Mouse (Mus musculus) right cerebral cortex, postnatal 36 days (tissue): ENCODE measurements around the gene Gmcl1.

Experiments
- DNase-seq, 2 experiments: peaks; one replicate each; pipeline ENCODE4 v3.0.0; 2022; ENCODE audit warnings: low spot score in 2 of 2, mixed read lengths in 1 of 2

Gene Gmcl1

DNA sequence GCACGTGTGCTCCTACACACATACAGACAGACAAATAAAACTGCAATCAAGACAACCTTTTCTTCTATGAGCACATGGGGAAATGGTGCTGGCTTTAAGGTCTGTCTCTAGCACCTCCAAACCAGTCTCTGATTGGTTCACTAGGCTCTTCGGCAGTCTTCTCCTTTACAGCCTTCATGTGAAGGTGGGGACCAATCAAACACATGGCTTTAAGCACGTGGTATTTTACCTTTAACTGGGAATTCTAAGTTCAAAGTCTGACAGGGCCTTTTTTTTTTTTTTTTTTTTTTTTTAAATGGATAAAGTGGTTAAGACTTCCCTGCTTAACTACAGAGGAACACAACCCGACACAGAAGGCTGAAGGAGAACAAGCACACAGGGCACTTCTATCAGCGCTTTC is 68.1 kb downstream of the Gmcl1 start:
- DNase-seq = no peak

DNA sequence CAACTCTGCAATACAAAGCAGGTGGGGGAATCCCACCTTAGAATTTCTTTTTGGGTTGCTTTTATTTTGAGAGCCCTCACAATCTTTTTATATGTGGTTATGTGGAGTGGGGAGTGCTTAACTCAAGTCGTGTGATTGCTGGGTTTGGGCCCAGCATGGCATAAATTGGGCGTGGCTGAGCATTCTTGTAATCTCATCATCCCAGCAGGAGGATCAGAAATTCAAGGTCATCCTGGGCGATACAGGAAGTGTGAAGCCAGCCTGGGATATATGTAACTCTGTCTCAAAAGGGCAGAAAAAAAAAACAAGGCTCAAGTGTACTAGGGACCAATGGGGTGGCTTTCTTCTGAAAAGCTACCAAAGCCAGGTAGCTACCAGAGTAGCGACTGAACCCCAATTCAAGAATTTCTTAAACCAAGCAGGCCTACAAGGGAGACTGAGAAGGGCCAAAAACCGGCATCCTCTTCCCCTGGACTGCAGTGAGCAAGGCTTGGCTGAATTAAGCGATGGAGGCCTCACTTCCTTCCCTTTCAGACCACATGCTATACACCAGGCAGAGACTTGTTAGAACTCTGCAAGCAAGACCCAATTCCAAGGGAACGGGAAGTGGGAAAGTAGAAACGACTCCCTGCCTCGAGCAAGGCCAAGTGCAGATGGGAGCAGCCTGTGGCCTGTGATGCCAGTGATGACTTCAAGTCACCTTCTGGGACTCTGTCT is 72.9 kb downstream of the Gmcl1 start:
- DNase-seq = no peak

DNA sequence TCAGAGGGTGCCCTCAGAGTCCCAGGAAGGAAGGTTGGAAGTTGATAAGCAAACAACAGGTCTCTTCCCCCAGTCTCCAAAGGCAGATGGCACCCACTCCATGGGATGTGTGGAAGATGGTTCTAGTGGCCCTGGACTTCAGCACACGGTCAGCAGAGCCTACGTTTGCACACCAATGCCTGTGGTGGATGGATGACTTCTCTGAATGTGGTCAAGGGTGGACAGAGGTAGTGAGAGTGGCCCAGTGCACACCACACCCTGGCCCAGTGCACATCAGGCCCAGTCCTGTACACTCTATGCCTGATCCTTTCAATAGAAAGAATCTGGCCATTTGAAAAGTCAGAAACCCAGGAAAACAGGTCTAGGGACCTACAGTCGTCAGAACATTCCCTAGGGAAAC is 74.7 kb downstream of the Gmcl1 start:
- DNase-seq = no peak

DNA sequence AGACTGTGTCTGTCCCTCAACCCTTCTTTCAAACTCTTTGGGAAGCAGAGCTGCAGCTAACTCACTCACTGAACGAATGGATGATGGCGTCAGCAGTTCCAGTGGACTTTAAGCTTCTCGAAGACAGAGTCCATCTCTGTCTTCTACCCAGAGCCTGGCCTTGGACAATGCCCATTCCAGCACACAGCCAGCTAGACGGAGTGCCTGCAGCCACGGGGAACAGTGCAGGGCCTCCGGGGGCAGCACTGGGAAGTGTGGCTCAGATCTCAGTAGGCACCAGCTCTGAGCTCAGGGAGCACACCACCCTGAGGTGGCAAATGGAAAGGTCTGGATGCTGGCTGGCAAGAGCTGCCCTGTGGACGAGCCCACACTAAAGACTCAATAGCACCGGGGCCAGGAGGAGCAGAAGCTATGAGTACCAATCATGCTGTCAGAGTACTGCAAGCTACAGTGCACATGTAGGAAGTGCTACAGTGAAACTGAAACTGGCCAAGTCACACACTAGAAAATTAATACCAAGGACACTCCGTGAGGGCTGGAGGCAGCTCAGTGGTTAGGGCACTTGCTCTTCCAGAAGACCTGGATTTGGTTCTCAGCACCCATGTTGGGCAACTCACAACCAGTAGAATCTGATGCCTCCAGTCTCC is 78.8 kb downstream of the Gmcl1 start:
- DNase-seq = no peak

DNA sequence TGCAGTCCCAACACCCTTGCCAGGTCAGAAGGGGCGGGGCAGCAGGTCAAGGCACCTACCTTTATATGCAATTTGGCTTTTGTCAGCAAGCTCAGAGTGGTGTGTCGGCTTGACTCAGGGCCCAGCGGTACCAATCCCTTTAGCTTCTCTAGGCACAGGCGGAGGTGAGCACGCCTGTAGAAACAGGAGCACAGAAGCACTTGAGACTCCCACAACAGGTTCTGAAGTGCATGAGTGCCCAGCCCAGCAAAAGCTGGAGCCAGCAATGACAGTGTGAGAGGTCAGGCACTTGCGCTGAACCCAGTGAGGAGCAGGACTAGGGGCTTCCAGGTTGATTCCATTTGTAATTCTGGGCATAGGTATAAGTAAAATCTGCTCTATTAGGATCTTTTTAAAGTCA is 80.2 kb downstream of the Gmcl1 start:
- no peak for DNase-seq

DNA sequence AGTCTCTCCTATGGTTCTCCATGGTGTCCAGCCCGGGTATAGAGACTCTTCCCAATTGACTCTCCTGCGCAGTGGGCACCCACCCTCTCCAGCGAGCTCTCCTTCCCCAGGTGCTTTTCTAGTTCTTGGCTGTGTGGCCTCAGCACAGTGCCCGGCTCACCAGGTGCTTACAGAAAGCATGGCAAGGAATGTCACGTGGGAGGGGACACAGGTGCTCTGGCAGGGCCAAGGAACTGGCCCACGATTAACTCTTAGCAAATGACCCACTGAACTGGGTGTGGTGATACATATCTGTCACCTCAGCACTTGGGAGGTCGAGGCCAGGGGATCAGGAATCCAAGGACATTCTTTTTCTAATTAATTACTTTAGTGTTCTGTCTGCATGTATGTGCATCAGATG is 87.0 kb downstream of the Gmcl1 start:
- no peak for DNase-seq

DNA sequence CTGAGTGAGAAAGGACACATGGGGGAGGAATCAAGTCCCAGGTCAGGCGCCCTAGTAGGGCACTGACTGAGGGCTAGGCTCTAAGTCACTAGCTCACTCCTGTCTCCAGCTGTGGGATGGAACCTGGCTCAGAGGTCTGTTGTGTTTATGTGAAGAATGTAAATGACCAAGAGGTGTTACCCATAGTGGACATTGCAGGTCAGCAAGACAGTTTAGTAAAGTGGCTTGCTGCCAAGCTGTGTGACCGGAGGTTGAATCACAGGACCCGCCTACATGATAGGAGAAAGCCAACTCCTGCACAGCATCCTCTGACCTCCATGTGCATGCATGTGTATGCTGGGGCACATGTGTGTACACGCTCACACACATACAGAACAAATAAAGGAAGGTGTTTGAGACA is 87.6 kb downstream of the Gmcl1 start:
- DNase-seq = no peak

DNA sequence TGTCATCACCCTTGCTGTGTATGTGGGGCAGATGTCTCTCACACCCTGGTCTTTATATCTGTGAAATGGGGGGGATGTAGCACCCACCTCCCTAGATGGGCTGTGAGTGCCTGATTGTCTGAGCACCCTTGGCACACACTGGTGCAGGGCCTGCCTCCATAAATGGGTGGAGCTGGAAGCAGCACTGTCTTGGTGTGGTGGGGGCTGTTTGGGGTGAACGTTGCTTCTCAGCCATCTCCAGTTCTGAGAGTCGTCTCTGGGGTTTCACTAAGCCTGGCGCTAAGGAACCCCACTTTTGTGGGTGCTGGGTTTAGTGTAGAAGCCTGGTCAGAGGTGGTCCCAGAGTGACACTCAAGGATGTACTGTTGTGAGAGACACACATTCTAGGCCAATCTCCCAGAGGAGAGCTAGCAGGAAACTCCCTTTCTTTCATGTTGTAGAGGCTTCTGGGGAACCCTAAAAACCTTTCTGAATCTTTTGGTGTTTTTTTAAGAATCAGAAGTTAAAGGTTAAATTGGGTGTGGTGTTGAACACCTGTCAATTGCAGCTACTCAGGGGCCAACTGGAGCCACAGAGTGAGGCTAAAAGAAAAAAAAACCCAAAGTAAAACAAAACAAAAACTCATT is 88.3 kb downstream of the Gmcl1 start:
- DNase-seq = no peak
